Mouse (Mus musculus) olfactory bulb, adult 2 months (tissue): Measurements from ENCODE around the gene Marveld1.

Experiments used
- CTCF ChIP-seq: fragments of 200-500 bp; IDR thresholded peaks from 2 replicates; pipeline ENCODE4 v1.5.1; 2012; ENCODE audit warnings: low read depth, mild to moderate bottlenecking, low read length, moderate library complexity; ENCODE audit not compliant: insufficient read depth
- POLR2A ChIP-seq: fragments of 200-500 bp; IDR thresholded peaks from 2 replicates; pipeline ENCODE4 v1.6.1; 2012; ENCODE audit warnings: mild to moderate bottlenecking, low read depth, low read length, moderate library complexity; ENCODE audit not compliant: insufficient read depth

DNA sequence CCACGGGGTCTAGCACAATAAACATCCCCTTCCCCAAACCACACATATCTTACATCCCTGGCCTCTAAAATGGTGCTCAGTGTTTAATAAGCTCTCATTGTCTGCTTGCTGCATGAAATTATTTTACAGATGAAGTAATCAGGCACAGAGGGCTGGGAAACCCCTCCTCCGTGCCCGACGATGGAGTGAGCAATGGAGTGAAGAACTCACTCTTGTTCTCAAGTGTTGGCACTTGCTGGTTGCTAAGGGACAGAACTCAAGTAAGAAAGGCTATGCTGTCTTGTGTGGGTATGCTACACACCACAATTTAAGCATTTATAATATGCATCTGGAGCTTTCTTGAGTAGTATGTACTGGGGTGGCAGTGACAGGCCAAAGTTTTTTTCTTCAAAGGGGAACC is 2.0 kb upstream of the Marveld1 start:
- TF ChIP-seq POLR2A (no peak), CTCF (no peak)
